Mouse (Mus musculus): Measurements from ENCODE around the gene Pgr. TPM values are rescaled to one million over a fixed set of nuclear protein-coding genes. Genes with fewer than 3 reads are reported as not detected.

The Pgr gene
- polyA plus RNA-seq, 1 experiment = 3.2 TPM

DNA sequence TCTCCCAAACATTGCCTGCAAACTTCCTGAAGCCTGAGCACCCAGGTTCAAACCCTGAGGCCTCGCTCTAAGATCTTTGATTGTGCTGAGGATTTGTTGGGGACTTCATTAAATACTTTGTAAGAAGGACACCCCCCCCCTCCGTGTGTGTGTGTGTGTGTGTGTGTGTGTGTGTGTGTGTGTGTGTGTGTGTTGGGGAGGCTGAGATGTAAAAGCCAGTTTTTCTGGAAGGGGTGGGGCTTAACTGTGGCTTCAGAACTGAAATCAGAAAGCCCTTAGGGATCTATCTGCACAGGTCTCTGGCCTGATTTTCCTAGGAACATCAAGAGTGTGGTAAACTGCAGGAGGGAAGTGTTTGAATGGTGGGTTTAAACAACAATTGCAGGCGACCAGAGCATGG lies 2.6 kb downstream of the Pgr start:
- peak overlapping the region; percentile 70 for H3K4me3 ChIP-seq (replicated peaks; ENCODE audit: insufficient read depth, low read depth, low read length)
- H3K4me1 ChIP-seq (ENCODE audit: control insufficient read depth, insufficient read depth, low read length) = no peaks in the 10 kb centered on the region
- H3K27me3 ChIP-seq (ENCODE audit: control insufficient read depth, insufficient read depth, low read length) = no peaks in the 10 kb centered on the region
- no peak overlapping the region for H3K27ac ChIP-seq (ENCODE audit: insufficient read depth, low read length)
- 57% methylated on average over 3 of the region's 3 CpGs for WGBS
- TF ChIP-seq CTCF (IDR thresholded peaks at IDR 0.05; ENCODE audit: borderline replicate concordance, insufficient read depth, low read depth, low read length) (no peak), POLR2A (IDR thresholded peaks at IDR 0.05; ENCODE audit: borderline replicate concordance, insufficient read depth, low read length) (no peak)
- peak in 1 of 2 experiments; percentile 12 for DNase-seq

DNA sequence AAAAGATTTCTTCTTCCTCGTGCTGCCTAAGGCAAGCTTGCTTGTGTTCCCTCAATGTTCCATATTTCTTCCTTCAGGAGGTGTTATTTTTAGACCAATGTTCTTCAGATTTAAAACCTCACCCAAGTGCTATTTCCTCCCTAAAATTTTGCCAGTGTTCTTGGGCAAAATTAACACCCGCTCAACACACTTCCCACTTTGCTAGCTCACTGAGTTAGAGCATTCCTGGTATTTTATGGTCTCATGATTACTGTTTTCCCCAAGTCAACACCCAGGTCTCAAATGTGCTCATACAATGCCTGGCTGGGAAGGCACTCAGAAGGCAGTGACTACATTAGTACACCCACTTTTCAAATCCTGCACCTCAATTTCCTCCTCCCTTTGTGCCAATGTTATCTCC lies 27.9 kb downstream of the Pgr start:
- no peak overlapping the region for H3K4me3 ChIP-seq (replicated peaks; ENCODE audit: insufficient read depth, low read depth, low read length)
- H3K4me1 ChIP-seq (ENCODE audit: control insufficient read depth, insufficient read depth, low read length) = no peaks in the 10 kb centered on the region
- TF ChIP-seq CTCF (IDR thresholded peaks at IDR 0.05; ENCODE audit: borderline replicate concordance, insufficient read depth, low read depth, low read length) (no peak), POLR2A (IDR thresholded peaks at IDR 0.05; ENCODE audit: borderline replicate concordance, insufficient read depth, low read length) (no peak)
- no peaks in the 10 kb centered on the region for H3K27me3 ChIP-seq (ENCODE audit: control insufficient read depth, insufficient read depth, low read length)
- H3K27ac ChIP-seq (ENCODE audit: insufficient read depth, low read length) = no peak overlapping the region
- no peak for DNase-seq
- WGBS = 89% methylated on average over 2 of the region's 2 CpGs

GRCm38 (mm10) chr9:8937753-8938152 lies 38.1 kb downstream of the Pgr start:
- no peak for DNase-seq
- H3K27me3 ChIP-seq (ENCODE audit: control insufficient read depth, insufficient read depth, low read length) = no peaks in the 10 kb centered on the region
- TF ChIP-seq CTCF (IDR thresholded peaks at IDR 0.05; ENCODE audit: borderline replicate concordance, insufficient read depth, low read depth, low read length) (no peak), POLR2A (IDR thresholded peaks at IDR 0.05; ENCODE audit: borderline replicate concordance, insufficient read depth, low read length) (no peak)
- no peak overlapping the region for H3K27ac ChIP-seq (ENCODE audit: insufficient read depth, low read length)
- WGBS = 31% methylated on average over 1 of the region's 1 CpGs
- no peak overlapping the region for H3K4me3 ChIP-seq (replicated peaks; ENCODE audit: insufficient read depth, low read depth, low read length)
- no peaks in the 10 kb centered on the region for H3K4me1 ChIP-seq (ENCODE audit: control insufficient read depth, insufficient read depth, low read length)

DNA sequence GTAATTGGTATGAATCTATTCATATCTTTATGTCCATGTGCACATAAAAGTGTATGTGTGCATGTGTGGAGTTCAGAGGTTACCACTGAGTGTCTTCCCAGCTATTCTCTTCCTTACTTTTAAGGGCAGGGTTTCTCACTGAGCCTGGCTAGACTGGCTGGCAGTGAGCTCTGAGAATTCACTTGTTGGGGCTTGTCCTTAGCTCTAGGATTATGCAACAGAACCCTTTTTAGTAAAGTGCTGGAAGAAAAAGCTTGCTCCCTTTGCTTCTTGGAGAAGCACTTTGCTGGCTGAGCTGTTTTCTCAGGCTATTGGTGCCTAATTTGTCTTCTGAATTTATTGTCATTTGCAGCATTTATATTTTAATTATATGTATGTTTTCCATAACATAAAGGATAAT lies 53.7 kb downstream of the Pgr start:
- H3K4me1 ChIP-seq (ENCODE audit: control insufficient read depth, insufficient read depth, low read length) = no peaks in the 10 kb centered on the region
- no peaks in the 10 kb centered on the region for H3K27me3 ChIP-seq (ENCODE audit: control insufficient read depth, insufficient read depth, low read length)
- no peak for DNase-seq
- no peak overlapping the region for H3K27ac ChIP-seq (ENCODE audit: insufficient read depth, low read length)
- no peak for TF ChIP-seq POLR2A (IDR thresholded peaks at IDR 0.05; ENCODE audit: borderline replicate concordance, insufficient read depth, low read length)
- TF ChIP-seq CTCF (IDR thresholded peaks at IDR 0.05; ENCODE audit: borderline replicate concordance, insufficient read depth, low read depth, low read length) = no peak
- H3K4me3 ChIP-seq (replicated peaks; ENCODE audit: insufficient read depth, low read depth, low read length) = no peak overlapping the region

GRCm38 (mm10) chr9:8964512-8965133 lies 65.0 kb downstream of the Pgr start:
- no peak overlapping the region for H3K27ac ChIP-seq (ENCODE audit: insufficient read depth, low read length)
- DNase-seq = peak; percentile 18 to 27
- TF ChIP-seq POLR2A (IDR thresholded peaks at IDR 0.05; ENCODE audit: borderline replicate concordance, insufficient read depth, low read length) = no peak
- peak; percentile 62 for TF ChIP-seq CTCF (IDR thresholded peaks at IDR 0.05; ENCODE audit: borderline replicate concordance, insufficient read depth, low read depth, low read length)
- H3K4me1 ChIP-seq (ENCODE audit: control insufficient read depth, insufficient read depth, low read length) = no peaks in the 10 kb centered on the region
- WGBS = 64% methylated on average over 8 of the region's 8 CpGs
- no peak overlapping the region for H3K4me3 ChIP-seq (replicated peaks; ENCODE audit: insufficient read depth, low read depth, low read length)
- H3K27me3 ChIP-seq (ENCODE audit: control insufficient read depth, insufficient read depth, low read length) = no peaks in the 10 kb centered on the region

DNA sequence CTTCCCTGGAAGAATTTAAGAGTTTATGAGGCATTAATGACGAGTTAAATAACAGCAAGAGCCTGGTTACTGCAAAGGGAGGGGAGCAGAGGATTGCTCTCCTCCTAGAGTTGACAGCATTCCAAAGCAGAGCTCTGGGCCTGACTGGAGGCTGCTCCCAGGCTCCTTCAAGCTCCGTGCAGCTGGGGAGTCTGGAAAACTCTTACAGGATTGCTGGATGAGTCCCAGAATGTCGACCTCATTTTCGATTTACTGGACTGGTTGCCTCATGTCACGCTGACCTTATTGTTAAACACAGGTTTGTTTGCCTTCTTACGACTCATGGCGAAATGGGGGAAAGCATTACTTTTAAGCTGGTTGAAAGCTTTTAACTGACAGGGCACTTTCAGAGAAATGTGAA lies 70.6 kb downstream of the Pgr start:
- peak in 1 of 2 experiments; percentile 15 for DNase-seq
- Histone ChIP-seq H3K4me1 (ENCODE audit: control insufficient read depth, insufficient read depth, low read length) (no peaks in the 10 kb centered on the region), H3K27me3 (ENCODE audit: control insufficient read depth, insufficient read depth, low read length) (no peaks in the 10 kb centered on the region), H3K27ac (ENCODE audit: insufficient read depth, low read length) (no peak overlapping the region), H3K4me3 (replicated peaks; ENCODE audit: insufficient read depth, low read depth, low read length) (no peak overlapping the region)
- 38% methylated on average over 7 of the region's 7 CpGs for WGBS
- TF ChIP-seq POLR2A (IDR thresholded peaks at IDR 0.05; ENCODE audit: borderline replicate concordance, insufficient read depth, low read length) (no peak), CTCF (IDR thresholded peaks at IDR 0.05; ENCODE audit: borderline replicate concordance, insufficient read depth, low read depth, low read length) (no peak)

DNA sequence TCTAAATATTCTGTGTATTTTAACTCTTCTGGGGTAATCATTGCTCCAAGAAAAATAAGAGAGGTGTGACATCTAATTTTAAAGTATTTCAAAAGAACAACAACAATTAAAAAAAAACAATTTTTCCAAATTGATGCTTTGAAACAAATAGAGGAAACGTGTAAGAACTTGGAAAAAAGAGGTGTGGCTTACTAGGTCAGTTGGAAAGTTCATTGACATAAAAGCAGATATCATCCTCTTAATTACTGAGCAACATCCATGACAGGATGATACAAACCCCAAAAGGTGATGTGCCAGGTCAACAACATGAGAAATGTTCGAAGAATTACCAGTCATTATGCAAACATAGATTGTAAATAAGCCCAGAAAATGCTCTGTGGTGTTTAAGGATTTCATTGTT lies 71.9 kb downstream of the Pgr start, which contains the start of gene Gm16485:
Gene Gm16485 (plus strand): TSS at position 301 of the 400 bp plus-strand sequence.
- WGBS = 70% methylated on average over 2 of the region's 2 CpGs
- H3K27me3 ChIP-seq (ENCODE audit: control insufficient read depth, insufficient read depth, low read length) = no peaks in the 10 kb centered on the region
- DNase-seq = no peak
- no peak within 1 kb of the TSS for H3K27ac ChIP-seq (ENCODE audit: insufficient read depth, low read length)
- TF ChIP-seq CTCF (IDR thresholded peaks at IDR 0.05; ENCODE audit: borderline replicate concordance, insufficient read depth, low read depth, low read length) (no peak), POLR2A (IDR thresholded peaks at IDR 0.05; ENCODE audit: borderline replicate concordance, insufficient read depth, low read length) (no peak)
- H3K4me3 ChIP-seq (replicated peaks; ENCODE audit: insufficient read depth, low read depth, low read length) = no peak within 1 kb of the TSS
- no peaks in the 10 kb centered on the region for H3K4me1 ChIP-seq (ENCODE audit: control insufficient read depth, insufficient read depth, low read length)

- DNase-seq = no peak
- Histone ChIP-seq H3K4me3 (replicated peaks; ENCODE audit: insufficient read depth, low read depth, low read length) (no peak overlapping the region), H3K4me1 (ENCODE audit: control insufficient read depth, insufficient read depth, low read length) (no peaks in the 10 kb centered on the region), H3K27me3 (ENCODE audit: control insufficient read depth, insufficient read depth, low read length) (no peaks in the 10 kb centered on the region), H3K27ac (ENCODE audit: insufficient read depth, low read length) (no peak overlapping the region)
- WGBS = 34% methylated on average over 2 of the region's 2 CpGs
- TF ChIP-seq POLR2A (IDR thresholded peaks at IDR 0.05; ENCODE audit: borderline replicate concordance, insufficient read depth, low read length) (no peak), CTCF (IDR thresholded peaks at IDR 0.05; ENCODE audit: borderline replicate concordance, insufficient read depth, low read depth, low read length) (no peak)
Observed at GRCm38 (mm10) chr9:8977775-8978174, 78.1 kb downstream of the Pgr start.

Measured in cerebellum, adult 2 months (tissue).